Mouse (Mus musculus): ENCODE measurements at regions not wholly inside any gene's neighbourhood (a gene's known extent, or its start where the extent isn't known, plus 50 kb on each side); places are given as distances from the start of the nearest gene placed in this dataset.

DNA sequence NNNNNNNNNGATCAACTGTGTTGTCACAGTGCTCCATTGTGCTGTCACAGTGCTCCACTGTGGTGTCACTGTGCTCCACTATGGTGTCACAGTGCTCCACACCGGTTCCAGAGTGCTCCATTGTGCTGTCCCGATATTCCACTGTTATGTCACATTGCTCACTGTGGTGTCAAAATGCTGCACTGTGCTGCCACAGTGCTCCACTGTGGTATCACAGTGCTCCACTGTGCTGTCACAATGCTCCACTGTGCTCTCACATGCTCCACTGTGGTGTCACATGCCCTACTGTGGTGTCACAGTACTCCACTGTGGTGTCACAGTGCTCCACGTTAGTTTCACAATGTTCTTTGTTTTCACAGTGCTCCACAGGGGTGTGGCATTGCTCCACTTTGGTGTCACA lies 359.3 kb upstream of the Olfr161 start:
- ATAC-seq (replicated peaks; ENCODE audit: poor library complexity, severe bottlenecking): peak; percentile 51

DNA sequence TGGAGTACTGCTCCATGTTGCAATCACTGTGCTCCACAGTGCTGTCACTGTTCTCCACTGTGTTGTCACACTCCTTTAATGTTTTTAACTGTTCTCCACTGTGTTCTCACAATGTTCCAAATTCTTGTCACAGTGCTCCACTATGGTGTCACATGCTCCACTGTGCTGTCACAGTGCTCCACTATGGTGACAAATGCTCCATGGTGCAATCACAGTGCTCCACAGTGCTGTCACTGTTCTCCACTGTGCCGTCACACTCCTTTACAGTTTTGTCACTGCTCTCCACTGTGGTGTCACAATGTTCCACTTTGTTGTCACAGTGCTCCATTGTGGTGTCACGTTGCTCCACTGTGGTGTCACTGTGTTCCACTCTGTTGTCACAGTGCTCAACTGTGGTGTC lies 358.2 kb upstream of the Olfr161 start:
- ATAC-seq (replicated peaks; ENCODE audit: poor library complexity, severe bottlenecking): no peak

DNA sequence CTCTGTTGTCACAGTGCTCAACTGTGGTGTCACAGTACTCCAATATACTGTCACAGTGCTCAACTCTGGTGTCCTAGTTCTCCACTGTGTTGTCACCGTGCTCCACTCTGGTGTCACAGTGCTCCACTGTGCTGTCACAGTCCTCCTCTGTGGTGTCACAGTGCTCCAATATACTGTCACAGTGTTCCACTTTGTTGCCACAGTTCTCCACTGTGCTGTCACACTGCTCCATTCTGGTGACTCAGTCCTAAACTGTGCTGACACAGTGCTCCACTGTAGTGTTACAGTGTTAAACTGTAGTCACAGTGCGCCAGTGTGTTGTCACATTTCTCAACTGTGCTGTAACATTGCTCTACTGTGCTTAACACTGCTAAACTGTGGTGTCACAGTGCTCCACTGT lies 356.8 kb upstream of the Olfr161 start:
- ATAC-seq (replicated peaks; ENCODE audit: poor library complexity, severe bottlenecking): no peak

DNA sequence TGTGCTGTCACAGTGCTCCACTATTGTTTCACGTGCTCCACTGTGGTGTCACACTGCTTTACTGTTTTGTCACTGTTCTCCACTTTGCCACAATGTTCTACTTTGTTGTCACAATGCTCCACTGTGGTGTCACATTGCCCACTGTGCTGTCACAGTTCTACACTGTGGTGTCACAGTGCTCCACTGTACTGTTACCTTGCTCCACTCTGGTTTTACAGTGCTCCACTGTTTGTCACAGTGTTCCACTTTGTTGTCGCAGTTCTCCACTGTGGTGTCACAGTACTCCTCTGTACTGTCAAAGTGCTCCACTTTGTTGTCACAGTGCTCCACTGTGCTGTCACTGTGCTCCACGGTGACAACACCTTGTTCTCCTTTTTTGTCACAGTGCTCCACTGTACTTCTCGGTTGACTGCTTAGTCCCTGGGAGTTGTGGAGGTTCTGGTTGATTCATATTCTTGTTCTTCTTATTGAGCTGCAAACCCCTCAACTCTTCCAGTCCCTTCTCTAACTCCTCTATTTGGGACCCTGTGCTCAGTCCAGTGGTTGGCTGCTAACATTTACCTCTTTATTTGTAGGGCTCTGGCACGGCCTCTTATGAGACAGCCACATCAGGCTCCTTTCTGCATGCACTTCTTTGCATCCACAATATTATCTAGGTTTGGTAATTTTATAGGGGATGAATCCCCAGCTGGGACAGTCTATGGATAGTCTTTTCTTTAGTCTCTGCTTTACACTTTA lies 349.7 kb upstream of the Olfr161 start:
- no peak for ATAC-seq (replicated peaks; ENCODE audit: poor library complexity, severe bottlenecking)

DNA sequence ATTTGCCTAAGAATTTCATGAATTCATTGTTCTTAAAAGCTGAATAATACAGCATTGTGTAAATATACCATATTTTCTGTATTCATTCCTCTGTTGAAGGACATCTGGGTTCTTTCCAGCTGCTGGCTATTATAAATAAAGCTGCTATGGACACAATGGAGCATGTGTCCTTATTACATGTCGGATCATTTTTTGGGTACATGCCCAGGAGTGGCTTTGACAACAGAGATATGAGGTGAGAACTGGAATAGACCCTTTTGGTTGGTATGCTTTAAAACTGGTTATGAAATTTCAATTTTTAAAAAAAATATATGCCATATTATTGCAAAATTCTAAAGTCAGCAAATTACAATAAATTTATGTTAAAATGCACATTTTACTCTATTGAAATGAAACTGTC lies 348.9 kb upstream of the Olfr161 start:
- ATAC-seq (replicated peaks; ENCODE audit: poor library complexity, severe bottlenecking): no peak

DNA sequence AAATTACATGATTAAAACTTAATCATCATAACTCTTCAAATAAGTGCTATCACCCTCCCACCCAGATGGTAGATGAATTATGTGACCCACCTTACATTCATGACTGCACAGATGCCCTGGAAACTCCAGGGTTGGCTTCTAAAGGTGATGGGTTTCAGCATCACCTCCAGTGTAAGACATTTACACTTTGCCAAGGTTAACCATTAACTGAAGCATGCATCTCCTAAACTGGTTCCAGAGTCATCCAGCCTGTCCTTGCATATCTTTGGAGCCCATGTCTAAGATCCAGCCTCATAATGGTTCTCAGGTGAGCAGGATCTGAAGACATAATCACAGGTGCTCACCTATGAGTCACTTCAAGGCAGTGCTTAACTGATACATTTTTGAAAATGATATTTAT lies 344.4 kb upstream of the Olfr161 start:
- ATAC-seq (replicated peaks; ENCODE audit: poor library complexity, severe bottlenecking): peak; percentile 25

DNA sequence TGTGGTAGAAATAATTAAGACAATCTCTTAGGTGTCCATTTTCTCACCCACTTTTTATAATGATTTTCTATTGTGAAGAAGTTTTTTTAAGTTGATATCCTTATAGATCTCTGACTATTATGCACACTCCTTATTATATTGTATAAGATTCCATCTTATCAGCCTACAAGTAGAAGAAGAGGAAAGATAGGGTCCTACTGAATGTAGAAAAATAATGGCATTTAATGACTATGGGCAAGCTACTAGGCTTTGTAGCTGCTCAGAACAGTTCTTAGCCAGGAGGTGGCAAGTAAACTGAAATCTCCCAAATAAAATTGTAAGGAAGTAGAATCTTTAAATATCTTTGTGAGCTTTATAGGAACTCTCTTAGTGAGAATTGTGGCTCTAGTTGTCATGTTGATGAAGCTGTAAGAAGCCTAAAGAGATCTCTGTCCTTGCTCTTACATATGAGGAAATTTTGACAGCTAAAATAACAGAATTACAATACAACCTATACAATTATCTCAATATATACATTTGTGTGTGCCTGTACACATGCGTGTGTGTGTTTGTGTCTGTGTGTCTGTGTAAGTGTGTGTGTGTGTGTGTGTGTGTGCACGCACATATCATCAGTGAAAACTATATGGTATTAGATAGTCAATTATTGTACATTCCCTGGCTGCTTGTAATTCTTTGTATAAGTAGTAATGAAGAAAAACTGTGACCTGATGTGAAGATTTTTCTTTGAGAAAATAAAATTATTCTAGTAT lies 343.7 kb upstream of the Olfr161 start:
- no peak for ATAC-seq (replicated peaks; ENCODE audit: poor library complexity, severe bottlenecking)

DNA sequence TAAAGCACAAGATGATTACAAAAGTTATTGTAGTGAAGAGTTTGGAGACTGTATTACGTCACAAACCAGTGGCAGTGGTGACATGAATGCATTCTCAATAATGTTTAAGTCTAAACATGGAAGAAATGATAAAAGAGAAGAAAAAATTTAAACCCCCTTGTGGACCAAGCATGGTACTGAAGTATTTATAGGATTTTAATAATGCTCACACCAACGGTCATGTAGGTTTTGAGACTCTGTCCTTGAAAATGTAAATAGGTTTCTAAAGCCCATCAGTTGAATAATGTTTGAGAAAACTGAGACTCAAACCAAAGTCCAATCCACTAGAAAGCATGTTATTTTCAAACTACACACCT lies 343.1 kb upstream of the Olfr161 start:
- no peak for ATAC-seq (replicated peaks; ENCODE audit: poor library complexity, severe bottlenecking)

DNA sequence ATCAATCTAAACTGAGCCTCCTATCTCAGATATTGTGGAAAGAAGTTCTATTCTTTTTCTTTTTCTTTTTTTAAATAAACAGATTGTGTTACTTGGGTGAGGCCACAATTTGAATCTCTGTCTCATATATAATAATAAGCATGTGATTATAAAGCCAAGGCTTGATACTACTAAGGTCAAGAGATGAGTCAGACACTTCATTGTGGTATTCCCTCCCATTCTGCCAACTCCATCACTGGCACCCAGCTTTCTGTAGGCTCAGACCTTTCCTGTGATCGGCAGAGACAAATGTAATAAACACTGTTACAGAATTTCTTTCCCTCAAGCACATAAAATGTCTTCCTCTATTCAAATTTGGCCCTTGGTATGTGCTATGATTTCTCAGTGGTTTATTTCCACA lies 337.0 kb upstream of the Olfr161 start:
- no peak for ATAC-seq (replicated peaks; ENCODE audit: poor library complexity, severe bottlenecking)

DNA sequence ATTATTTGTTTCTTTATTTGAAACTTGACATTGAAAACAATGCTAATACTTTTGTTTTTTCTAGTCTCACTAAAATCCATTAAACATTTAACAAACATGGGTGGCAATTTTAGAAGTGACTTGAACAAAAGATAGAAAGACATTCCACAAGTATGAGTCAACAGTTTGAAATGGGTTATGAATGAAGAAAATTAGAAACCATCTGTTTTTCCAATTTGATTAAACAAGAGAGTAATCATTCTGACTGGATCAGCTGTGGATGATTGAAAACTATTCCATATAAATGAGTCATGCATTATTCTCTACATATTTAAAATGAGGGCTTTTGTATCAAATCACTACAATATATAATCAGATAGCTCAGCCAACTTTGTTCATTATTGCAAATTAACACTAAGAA lies 334.8 kb upstream of the Olfr161 start:
- no peak for ATAC-seq (replicated peaks; ENCODE audit: poor library complexity, severe bottlenecking)

DNA sequence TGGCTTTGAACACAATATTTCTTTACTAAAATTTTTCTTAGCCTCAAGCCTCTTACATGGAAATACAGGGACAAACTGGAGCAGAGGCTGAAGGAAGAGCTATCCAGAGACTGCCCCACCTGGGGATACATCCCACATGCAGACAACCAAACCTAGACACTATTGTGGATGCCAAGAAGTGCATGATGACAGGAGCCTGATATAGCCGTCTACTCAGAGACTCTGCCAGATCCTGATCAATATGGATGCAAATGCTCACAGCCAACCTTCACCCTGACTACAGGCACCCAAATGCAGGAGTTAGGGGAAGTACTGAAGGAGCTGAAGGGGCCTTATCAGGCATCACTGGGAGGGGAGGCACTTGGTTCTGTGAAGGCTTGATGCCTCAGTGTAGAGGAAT lies 325.5 kb upstream of the Olfr161 start:
- ATAC-seq (replicated peaks; ENCODE audit: poor library complexity, severe bottlenecking): no peak

DNA sequence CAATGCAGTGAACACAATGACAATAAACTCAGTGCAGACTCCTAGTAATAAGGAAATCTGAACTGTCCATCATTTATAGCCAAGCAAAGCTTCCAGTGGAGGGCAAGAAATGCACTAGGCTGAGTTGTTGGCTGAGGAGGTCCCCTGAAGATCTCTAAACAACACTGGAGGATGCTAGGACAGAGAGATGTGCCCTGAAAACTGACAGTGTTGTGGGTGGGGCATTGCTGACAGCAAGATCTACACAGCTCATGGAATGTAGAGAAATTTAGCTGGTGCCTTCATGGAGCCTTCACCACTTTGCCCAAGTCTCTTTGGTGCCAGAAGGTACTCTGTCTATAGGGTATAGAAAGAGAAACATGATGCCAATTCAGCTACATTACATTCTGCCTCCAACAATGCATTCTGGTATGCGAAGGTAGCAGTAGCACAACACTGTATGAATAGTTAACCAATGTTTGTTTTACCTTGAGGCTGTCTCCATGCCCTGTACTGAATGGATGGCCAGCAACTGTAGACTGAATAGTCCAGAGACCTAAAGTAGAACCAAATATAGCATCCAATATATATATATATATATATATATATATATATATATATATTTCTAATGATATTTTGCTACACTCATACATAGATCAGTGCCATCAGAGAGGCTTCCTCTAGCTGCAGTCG lies 318.9 kb upstream of the Olfr161 start:
- ATAC-seq (replicated peaks; ENCODE audit: poor library complexity, severe bottlenecking): no peak

DNA sequence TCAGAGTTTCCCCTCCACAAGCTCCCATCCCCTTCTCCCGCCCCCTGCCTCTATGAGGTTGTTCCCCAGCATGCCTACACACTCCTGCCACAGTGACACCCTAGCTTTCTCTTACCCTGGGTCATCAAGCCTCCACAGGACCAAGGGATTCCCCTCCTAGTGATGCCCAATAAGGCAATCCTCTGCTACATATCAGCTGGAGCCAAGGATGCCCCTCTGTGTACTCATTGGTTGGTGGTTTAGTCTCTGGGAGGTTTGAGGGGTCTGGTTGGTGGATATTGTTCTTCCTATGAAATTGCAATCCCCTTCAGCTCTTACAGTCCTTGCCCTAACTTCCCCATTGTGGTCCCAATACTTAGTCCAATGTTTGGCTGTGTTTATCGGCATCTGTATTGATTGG lies 317.4 kb upstream of the Olfr161 start:
- ATAC-seq (replicated peaks; ENCODE audit: poor library complexity, severe bottlenecking): no peak

Measured in granulocyte monocyte progenitor cell, adult 5-6 weeks (primary cell).